Mouse (Mus musculus) ES-E14 (cell line): Measurements from ENCODE around the gene Adcy9.

ENCODE experiments used
- HCFC1 ChIP-seq: IDR thresholded peaks from 2 replicates; pipeline ENCODE4 v1.6.1; 2012; ENCODE audit warnings: low read length, inconsistent platforms, borderline replicate concordance; ENCODE audit not compliant: insufficient read depth
- MAFK ChIP-seq: IDR thresholded peaks from 2 replicates; pipeline ENCODE4 v1.6.1; 2014; ENCODE audit warnings: mild to moderate bottlenecking, low read depth, low read length, inconsistent platforms; ENCODE audit not compliant: insufficient read depth
- ZC3H11A ChIP-seq: IDR thresholded peaks from 2 replicates; pipeline ENCODE4 v1.6.1; 2012; ENCODE audit warnings: low read depth, mild to moderate bottlenecking, inconsistent platforms, low read length, borderline replicate concordance
- ZNF384 ChIP-seq: IDR thresholded peaks from 2 replicates; pipeline ENCODE4 v1.6.1; 2012; ENCODE audit warnings: low read depth, low read length, inconsistent platforms

DNA sequence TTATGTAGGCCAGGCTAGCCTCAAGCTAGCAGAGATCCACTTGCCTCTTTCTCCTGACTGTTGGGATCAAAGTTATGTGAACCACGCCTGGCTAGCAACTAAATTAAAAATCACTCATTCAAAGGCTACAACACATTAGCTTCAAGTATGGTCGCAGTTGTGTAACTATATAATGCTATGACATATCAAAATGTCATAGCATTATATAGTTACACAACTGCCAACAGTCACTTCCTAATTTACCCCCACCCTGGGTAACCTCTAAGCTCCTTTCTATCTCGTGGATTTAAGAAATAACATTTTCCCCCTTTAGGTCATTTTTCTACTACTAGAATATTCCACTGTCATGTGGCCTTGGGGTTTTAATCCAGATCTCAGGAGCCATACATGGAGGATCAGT is 37.6 kb upstream of the Adcy9 start:
- no peak for TF ChIP-seq ZNF384
- no peak for TF ChIP-seq ZC3H11A
- no peak for TF ChIP-seq MAFK
- TF ChIP-seq HCFC1, result no peak
